In genomic region chr12:29789319-29790050, GRCm38 (mm10) we compare ENCODE assay signal across 8 mouse cellular contexts.
DNase-seq lines count a peak whose midpoint lies in the region; ATAC-seq lines count a peak whose summit lies in the region.

No protein-coding gene starts in this region.

- no peak overlapping the region for H3K4me3 ChIP-seq in heart, embryonic 13.5 days
- H3K4me3 ChIP-seq in neural tube, embryonic 13.5 days: no peak overlapping the region

- H3K9ac ChIP-seq in heart, embryonic 13.5 days: no peak overlapping the region
- H3K9ac ChIP-seq in neural tube, embryonic 13.5 days: peak overlapping the region; percentile 44; the same call in 1 of the 2 replicates

- H3K9me3 ChIP-seq in heart, embryonic 13.5 days: no peaks in the 10 kb centered on the region
- no peaks in the 10 kb centered on the region for H3K9me3 ChIP-seq in neural tube, embryonic 13.5 days

- 54% methylated on average over 16 of the region's 16 CpGs for WGBS in heart, embryonic 13.5 days
- WGBS in neural tube, embryonic 13.5 days: 7% methylated on average over 16 of the region's 16 CpGs

- 0 out of 2 replicates have a peak overlapping the region, but pooled peaks have one; percentile 1 for H3K27ac ChIP-seq in heart, embryonic 13.5 days (replicated peaks)
- H3K27ac ChIP-seq in neural tube, embryonic 13.5 days (replicated peaks): peak overlapping the region; percentile 94

- no peak for DNase-seq in heart, adult 8-10 months (ENCODE audit: low spot score)
- DNase-seq in cerebellum, adult 11-12 months: peak; percentile 35
- DNase-seq in layer of hippocampus, postnatal 14 days (ENCODE audit: low spot score in 2 of 2): peak; percentile 73 to 91
- no peak for DNase-seq in c-Kit-positive CD71-positive TER-119-positive erythroid progenitor cells, embryonic 14.5 days (ENCODE audit: low spot score)
- DNase-seq in gastrocnemius, adult 8-10 months (ENCODE audit: low spot score in 2 of 2): no peak

- no peaks in the 10 kb centered on the region for H3K36me3 ChIP-seq in heart, embryonic 13.5 days
- peaks cover 8% of the 10 kb centered on the region; the same call in 1 of the 2 replicates for H3K36me3 ChIP-seq in neural tube, embryonic 13.5 days

- ATAC-seq in heart, embryonic 13.5 days (ENCODE audit: extremely low read depth, insufficient number of reproducible peaks, low FRiP score, low TSS enrichment): no peak
- peak; percentile 86 for ATAC-seq in frontal cortex, adult (ENCODE audit: low TSS enrichment)
- peak; percentile 95 for ATAC-seq in neural tube, embryonic 13.5 days (ENCODE audit: low read depth)

- H3K27me3 ChIP-seq in heart, embryonic 13.5 days (replicated peaks): no peaks in the 10 kb centered on the region
- no peaks in the 10 kb centered on the region for H3K27me3 ChIP-seq in neural tube, embryonic 13.5 days

- H3K4me1 ChIP-seq in heart, embryonic 13.5 days: peaks cover 14% of the 10 kb centered on the region
- peaks cover 57% of the 10 kb centered on the region for H3K4me1 ChIP-seq in neural tube, embryonic 13.5 days (replicated peaks)

- 0 out of 2 replicates have a peak overlapping the region, but pooled peaks have one; percentile 8 for H3K4me2 ChIP-seq in heart, embryonic 13.5 days
- H3K4me2 ChIP-seq in neural tube, embryonic 13.5 days: peak overlapping the region; percentile 44

Comparison
In these comparisons a context has a peak if more than half of its experiments do, and no peak if none do; other contexts are left out.
1. DNase-seq: peak in cerebellum, adult 11-12 months (single experiment) and layer of hippocampus, postnatal 14 days (2 of 2); none in heart, adult 8-10 months (single experiment), c-Kit-positive CD71-positive TER-119-positive erythroid progenitor cells, embryonic 14.5 days (single experiment) and gastrocnemius, adult 8-10 months (0 of 2).